Mouse (Mus musculus) left cerebral cortex, postnatal 14 days (tissue): ENCODE measurements at regions not wholly inside any gene's neighbourhood (a gene's known extent, or its start where the extent isn't known, plus 50 kb on each side); places are given as distances from the start of the nearest gene placed in this dataset.
"Not testable (repeated sequence)": the region's sequence is repeated elsewhere in the genome, so short reads cannot be mapped to it uniquely, and the experiment has no call there.

Experiments
- DNase-seq, 2 experiments: peaks; one replicate each; pipeline ENCODE4 v3.0.0; 2021 to 2022; ENCODE audit warnings: low spot score in 2 of 2, mixed read lengths in 1 of 2
- intact Hi-C: fragments of 180-260 bp; cut with DNase I; formaldehyde crosslinking; loops from one replicate; pipeline ENCODE4 v1.15.1; 2025

- DNase-seq, intact Hi-C loops: not testable (repeated sequence)
Measured at GRCm38 (mm10) chr9:27554697-27555096, 158.1 kb downstream of the Spata19 start.

- intact Hi-C loops = no loop called here
- no peak for DNase-seq
Measured at GRCm38 (mm10) chr9:27556315-27557225, 160.0 kb downstream of the Spata19 start.

- no peak for DNase-seq
- intact Hi-C loops = no loop called here
Measured at GRCm38 (mm10) chr9:27557886-27558285, 161.3 kb downstream of the Spata19 start.

GRCm38 (mm10) chr9:27558286-27558685 lies 161.7 kb downstream of the Spata19 start:
- DNase-seq = no peak
- intact Hi-C loops = no loop called here

- intact Hi-C loops = no loop called here
Measured at GRCm38 (mm10) chr9:27568372-27569053, 171.9 kb downstream of the Spata19 start.

GRCm38 (mm10) chr9:27569054-27569387 lies 172.4 kb downstream of the Spata19 start:
- intact Hi-C loops = no loop called here

More at GRCm38 (mm10) chr9:27568372-27569053, 171.9 kb downstream of the Spata19 start:
- no peak for DNase-seq

GRCm38 (mm10) chr9:27617096-27617839 lies 173.3 kb upstream of the Opcml start:
- intact Hi-C loops = no loop called here
- no peak for DNase-seq

More at GRCm38 (mm10) chr9:27569054-27569387, 172.4 kb downstream of the Spata19 start:
- DNase-seq = no peak

- intact Hi-C loops = loop anchor here (10.0 kb wide), 1 partner anchor 180 kb away; no protein-coding TSS in a partner anchor
- peak; percentile 11 to 28 for DNase-seq
Measured at GRCm38 (mm10) chr9:27634901-27635300, 155.7 kb upstream of the Opcml start.

- intact Hi-C loops = no loop called here
- DNase-seq = no peak
Measured at GRCm38 (mm10) chr9:27640611-27641010, 150.0 kb upstream of the Opcml start.

- intact Hi-C loops = no loop called here
- DNase-seq = no peak
Measured at GRCm38 (mm10) chr9:27643312-27643711, 147.3 kb upstream of the Opcml start.

- intact Hi-C loops = no loop called here
- DNase-seq = no peak
Measured at GRCm38 (mm10) chr9:27643916-27644315, 146.7 kb upstream of the Opcml start.

GRCm38 (mm10) chr9:27645435-27645834 lies 145.1 kb upstream of the Opcml start:
- intact Hi-C loops = no loop called here
- no peak for DNase-seq

- intact Hi-C loops = no loop called here
- DNase-seq = no peak
Measured at GRCm38 (mm10) chr9:27646100-27646499, 144.5 kb upstream of the Opcml start.

GRCm38 (mm10) chr9:27646956-27647355 lies 143.6 kb upstream of the Opcml start:
- DNase-seq = no peak
- intact Hi-C loops = no loop called here

- intact Hi-C loops = no loop called here
- DNase-seq = no peak
Measured at GRCm38 (mm10) chr9:27658001-27658400, 132.6 kb upstream of the Opcml start.

GRCm38 (mm10) chr9:27661431-27662300 lies 128.9 kb upstream of the Opcml start:
- no peak for DNase-seq
- intact Hi-C loops = no loop called here

- intact Hi-C loops = no loop called here
- DNase-seq = no peak
Measured at GRCm38 (mm10) chr9:27663230-27663629, 127.3 kb upstream of the Opcml start.

- DNase-seq = no peak
- intact Hi-C loops = no loop called here
Measured at GRCm38 (mm10) chr9:27665659-27666058, 124.9 kb upstream of the Opcml start.
